Mouse (Mus musculus) MEL (cell line): ENCODE data around the gene Hsf4. TPM values are rescaled to one million over a fixed set of nuclear protein-coding genes. Genes with fewer than 3 reads are reported as not detected.
A peak's percentile ranks its signal among the peaks of the same experiment; 100 is the strongest.

Source experiments
- DNase-seq: peaks from one replicate; pipeline ENCODE4 v3.0.0; 2011; ENCODE audit warnings: low read depth, low spot score
- H3K27ac ChIP-seq: 2 replicates; pipeline ENCODE4 v1.5.1; 2012; ENCODE audit warnings: low read depth, mild to moderate bottlenecking, control low read depth, low read length, moderate library complexity; ENCODE audit not compliant: control insufficient read depth
- H3K27me3 ChIP-seq, 2 experiments: fragments of 150-350 bp in 1 of 2; sonication (generic) in 1 of 2; 2 replicates each; pipeline ENCODE4 v1.6.1; 2012; ENCODE audit warnings: low read length in 2 of 2, mild to moderate bottlenecking in 2 of 2, improper control_type of control experiment in 1 of 2, moderate library complexity in 1 of 2; ENCODE audit not compliant: insufficient read depth in 2 of 2, control insufficient read depth in 1 of 2
- H3K36me3 ChIP-seq, 2 experiments: 2 replicates each; pipeline ENCODE4 v1.6.1; 2012 to 2014; ENCODE audit warnings: low read length in 2 of 2, improper control_type of control experiment in 1 of 2, inconsistent platforms in 1 of 2, mild to moderate bottlenecking in 1 of 2; ENCODE audit not compliant: insufficient read depth in 2 of 2, control insufficient read depth in 1 of 2
- H3K4me1 ChIP-seq, 2 experiments: fragments of 150-350 bp in 1 of 2; sonication (generic) in 1 of 2; 2 replicates each; pipeline ENCODE4 v1.6.1; 2012; ENCODE audit warnings: low read length in 2 of 2, improper control_type of control experiment in 1 of 2, mild to moderate bottlenecking in 1 of 2; ENCODE audit not compliant: insufficient read depth in 2 of 2, control insufficient read depth in 1 of 2
- H3K4me3 ChIP-seq, 2 experiments: fragments of 150-350 bp in 1 of 2; sonication (generic) in 1 of 2; 2 replicates each; pipeline ENCODE4 v1.5.1; 2012; ENCODE audit warnings: low read depth in 2 of 2, low read length in 2 of 2, mild to moderate bottlenecking in 2 of 2, moderate library complexity in 2 of 2, control low read depth in 1 of 2, improper control_type of control experiment in 1 of 2; ENCODE audit not compliant: control insufficient read depth in 1 of 2, insufficient read depth in 1 of 2
- H3K79me2 ChIP-seq: 2 replicates; pipeline ENCODE4 v1.6.1; 2012; ENCODE audit warnings: mild to moderate bottlenecking, low read length, moderate library complexity; ENCODE audit not compliant: control insufficient read depth, poor library complexity, insufficient read depth
- H3K9ac ChIP-seq: 2 replicates; pipeline ENCODE4 v1.6.1; 2012; ENCODE audit warnings: low read depth, mild to moderate bottlenecking, control low read depth, low read length, moderate library complexity; ENCODE audit not compliant: control insufficient read depth, poor library complexity, severe bottlenecking
- H3K9me3 ChIP-seq: fragments of 150-350 bp; sonication (generic); replicated peaks from 2 replicates; pipeline ENCODE4 v1.6.1; 2012; ENCODE audit warnings: mild to moderate bottlenecking, low read length, improper control_type of control experiment, moderate library complexity; ENCODE audit not compliant: insufficient read depth
- CHD1 ChIP-seq: IDR thresholded peaks from 2 replicates; pipeline ENCODE4 v1.6.1; 2012; ENCODE audit warnings: low read depth, mild to moderate bottlenecking, inconsistent platforms, low read length, improper control_type of control experiment
- CHD2 ChIP-seq: IDR thresholded peaks from 2 replicates; pipeline ENCODE4 v1.6.1; 2011; ENCODE audit warnings: low read length, improper control_type of control experiment
- CTCF ChIP-seq, 3 experiments: IDR thresholded peaks in 2 of 3; conservative IDR thresholded peaks in 1 of 3; 2 replicates each; pipeline ENCODE4 v1.5.1; 2011 to 2012; ENCODE audit warnings: low read length in 3 of 3, low read depth in 2 of 3, mild to moderate bottlenecking in 2 of 3, improper control_type of control experiment in 1 of 3, inconsistent platforms in 1 of 3, mixed read lengths in 1 of 3, moderate library complexity in 1 of 3; ENCODE audit not compliant: control insufficient read depth in 1 of 3, insufficient read depth in 1 of 3, poor library complexity in 1 of 3, severe bottlenecking in 1 of 3
- ELF1 ChIP-seq: IDR thresholded peaks from 2 replicates; pipeline ENCODE4 v1.6.1; 2014; ENCODE audit warnings: low read depth, mild to moderate bottlenecking, inconsistent platforms, low read length, improper control_type of control experiment, moderate library complexity
- ETS1 ChIP-seq: IDR thresholded peaks from 2 replicates; pipeline ENCODE4 v1.6.1; 2012; ENCODE audit warnings: low read depth, mild to moderate bottlenecking, inconsistent platforms, low read length, improper control_type of control experiment, moderate library complexity
- GATA1 ChIP-seq: IDR thresholded peaks from 2 replicates; pipeline ENCODE4 v1.6.1; 2011; ENCODE audit warnings: low read depth, low read length, improper control_type of control experiment
- HCFC1 ChIP-seq: IDR thresholded peaks from 2 replicates; pipeline ENCODE4 v1.6.1; 2012; ENCODE audit warnings: low read depth, mild to moderate bottlenecking, inconsistent platforms, low read length, improper control_type of control experiment, moderate library complexity
- JUND ChIP-seq: IDR thresholded peaks from 2 replicates; pipeline ENCODE4 v1.6.1; 2011; ENCODE audit warnings: low read depth, mild to moderate bottlenecking, improper control_type of control experiment, low read length
- MAX ChIP-seq: IDR thresholded peaks from 2 replicates; pipeline ENCODE4 v1.6.1; 2011; ENCODE audit warnings: low read length, improper control_type of control experiment
- MXI1 ChIP-seq: IDR thresholded peaks from 2 replicates; pipeline ENCODE4 v1.6.1; 2011; ENCODE audit warnings: mild to moderate bottlenecking, low read depth, low read length, improper control_type of control experiment
- MYC ChIP-seq: IDR thresholded peaks from 2 replicates; pipeline ENCODE4 v1.6.1; 2011; ENCODE audit warnings: low read depth, mild to moderate bottlenecking, low read length, improper control_type of control experiment, moderate library complexity
- NELFE ChIP-seq: IDR thresholded peaks from 2 replicates; pipeline ENCODE4 v1.6.1; 2011; ENCODE audit warnings: low read depth, low read length, improper control_type of control experiment
- NRF1 ChIP-seq: IDR thresholded peaks from 2 replicates; pipeline ENCODE4 v1.6.1; 2014; ENCODE audit warnings: low read depth, mild to moderate bottlenecking, inconsistent platforms, low read length, improper control_type of control experiment, moderate library complexity; ENCODE audit not compliant: poor library complexity, insufficient read depth, severe bottlenecking
- POLR2A ChIP-seq, 2 experiments: IDR thresholded peaks; 2 replicates each; pipeline ENCODE4 v1.6.1; 2011 to 2012; ENCODE audit warnings: low read length in 2 of 2, mild to moderate bottlenecking in 2 of 2, control low read depth in 1 of 2, improper control_type of control experiment in 1 of 2, low read depth in 1 of 2, moderate library complexity in 1 of 2; ENCODE audit not compliant: control insufficient read depth in 1 of 2, insufficient read depth in 1 of 2, poor library complexity in 1 of 2
- POLR2AphosphoS5 ChIP-seq: IDR thresholded peaks from 2 replicates; pipeline ENCODE4 v1.6.1; 2012; ENCODE audit warnings: low read depth, borderline replicate concordance, mild to moderate bottlenecking, inconsistent platforms, low read length, moderate library complexity, mixed read lengths
- RAD21 ChIP-seq: IDR thresholded peaks from 2 replicates; pipeline ENCODE4 v1.6.1; 2011; ENCODE audit warnings: mild to moderate bottlenecking, low read depth, low read length, improper control_type of control experiment
- SMC3 ChIP-seq: IDR thresholded peaks from 2 replicates; pipeline ENCODE4 v1.6.1; 2011; ENCODE audit warnings: low read depth, low read length, improper control_type of control experiment
- TCF12 ChIP-seq: IDR thresholded peaks from 2 replicates; pipeline ENCODE4 v1.6.1; 2014; ENCODE audit warnings: low read depth, mild to moderate bottlenecking, inconsistent platforms, low read length, improper control_type of control experiment, moderate library complexity
- ZMIZ1 ChIP-seq: IDR thresholded peaks from 2 replicates; pipeline ENCODE4 v1.6.1; 2012; ENCODE audit warnings: low read depth, mild to moderate bottlenecking, inconsistent platforms, low read length, improper control_type of control experiment, moderate library complexity
- polyA plus RNA-seq, 2 experiments: library from polyadenylated mRNA; stranded (reverse) in 1 of 2; unstranded in 1 of 2; fragments of >175 nt in 1 of 2; fragments of >200 nt in 1 of 2; gene quantifications; 2 replicates each; pipeline versions ENCODE4 v1.2.1 to v1.2.4; 2012; ENCODE audit warnings: low replicate concordance in 2 of 2, low read depth in 1 of 2; ENCODE audit not compliant: insufficient read length in 2 of 2, insufficient read depth in 1 of 2, missing spikeins in 1 of 2
- total RNA-seq: library from RNA; depleted of rRNA; stranded (reverse); fragments of 300-350 nt; gene quantifications from 2 replicates; pipeline ENCODE4 v1.2.3, GENCODE M21; 2012

Hsf4 gene
- total and polyA plus RNA-seq, 3 experiments: 1.7 to 7.1 TPM; not detected in 1

GRCm38 (mm10) chr8:105288958-105289732, 19.5 kb downstream of the Hsf4 start (continued):
- TF ChIP-seq NELFE: peak; percentile 87
- TF ChIP-seq ETS1: peak; percentile 9; the same call in 1 of the 2 replicates
- TF ChIP-seq MYC: peak; percentile 32; the same call in 1 of the 2 replicates
- peak; percentile 96 for TF ChIP-seq GATA1

GRCm38 (mm10) chr8:105289805-105290460, 20.3 kb downstream of the Hsf4 start, which contains the start of gene 4931428F04Rik:
Gene 4931428F04Rik (minus strand): TSS chr8:105289864.
- Histone ChIP-seq H3K9ac (peak within 1 kb of the TSS; percentile 76), H3K27ac (peak within 1 kb of the TSS; percentile 82), H3K79me2 (peaks cover 3% of the 10 kb centered on the region), H3K36me3 (no peaks in the 10 kb centered on the region; a peak in 1 of 4 replicates), H3K4me3 (peak within 1 kb of the TSS; percentile 74 to 86), H3K4me1 (peaks cover 4 to 13% of the 10 kb centered on the region in 2 experiments; a peak in 3 of 4 replicates), H3K27me3 (no peaks in the 10 kb centered on the region), H3K9me3 (no peaks in the 10 kb centered on the region)
- TF ChIP-seq ZMIZ1 (no peak), MXI1 (peak; percentile 15; the same call in 1 of the 2 replicates), CTCF (IDR thresholded peaks at IDR 0.05 in 2 of 3, conservative IDR thresholded peaks at IDR 0.05 in 1 of 3; ENCODE audit: control insufficient read depth in 1 of 3, insufficient read depth in 1 of 3, low read depth in 2 of 3, low read length in 3 of 3, poor library complexity in 1 of 3, severe bottlenecking in 1 of 3) (peak; percentile 21 to 70 (median 58); a peak in 5 of 6 replicates), POLR2AphosphoS5 (no peak), JUND (no peak), ELF1 (no peak), CHD2 (no peak), POLR2A (IDR thresholded peaks at IDR 0.05; ENCODE audit: control insufficient read depth in 1 of 2, insufficient read depth in 1 of 2, low read depth in 1 of 2, low read length in 2 of 2, poor library complexity in 1 of 2) (no peak), MAX (peak; percentile 56), NELFE (no peak), SMC3 (peak; percentile 37; the same call in 1 of the 2 replicates), RAD21 (peak; percentile 29; the same call in 1 of the 2 replicates), NRF1 (no peak), HCFC1 (no peak), TCF12 (no peak), CHD1 (no peak)
- DNase-seq: peak; percentile 74
